Mouse (Mus musculus) cerebellum, postnatal 10 days (tissue): ENCODE results near the gene Cyp17a1.

Experiments
- DNase-seq, 2 experiments: peaks; one replicate each; pipeline ENCODE4 v3.0.0; 2021; ENCODE audit warnings: mixed read lengths in 2 of 2

Gene Cyp17a1

DNA sequence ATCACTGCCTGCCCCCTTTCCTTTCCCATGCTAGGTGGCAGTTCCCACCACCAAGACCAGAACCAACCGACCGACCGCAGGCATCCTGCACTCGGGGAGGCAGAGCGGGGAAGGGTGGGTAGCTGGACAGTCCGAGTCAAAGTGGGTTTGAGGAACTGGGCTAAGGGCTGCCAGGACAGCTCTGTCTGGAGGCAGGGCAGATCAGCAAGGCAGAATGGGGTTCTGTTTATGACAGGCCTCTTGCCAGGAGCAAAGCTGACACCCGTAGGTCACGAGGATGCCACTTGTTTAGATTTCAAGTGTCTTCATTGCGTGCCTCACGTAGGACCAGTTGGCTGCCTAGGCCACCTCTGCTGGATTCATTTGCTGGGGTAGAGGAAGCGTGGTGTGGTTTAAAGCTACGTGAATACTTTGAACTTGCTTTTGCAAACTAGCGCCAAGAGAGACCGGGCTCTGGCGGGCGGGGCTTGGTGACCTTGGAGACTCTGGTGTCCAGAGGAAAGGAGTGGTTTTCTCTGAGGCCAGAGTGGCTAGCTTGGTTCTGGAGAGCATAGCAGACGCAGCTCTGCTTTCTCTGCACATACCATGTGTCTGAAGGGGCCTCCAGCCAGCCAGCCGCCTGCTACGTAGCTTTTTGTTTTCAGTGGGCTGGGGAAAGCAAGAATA lies 31.4 kb downstream of the Cyp17a1 start:
- peak; percentile 36 to 41 for DNase-seq

DNA sequence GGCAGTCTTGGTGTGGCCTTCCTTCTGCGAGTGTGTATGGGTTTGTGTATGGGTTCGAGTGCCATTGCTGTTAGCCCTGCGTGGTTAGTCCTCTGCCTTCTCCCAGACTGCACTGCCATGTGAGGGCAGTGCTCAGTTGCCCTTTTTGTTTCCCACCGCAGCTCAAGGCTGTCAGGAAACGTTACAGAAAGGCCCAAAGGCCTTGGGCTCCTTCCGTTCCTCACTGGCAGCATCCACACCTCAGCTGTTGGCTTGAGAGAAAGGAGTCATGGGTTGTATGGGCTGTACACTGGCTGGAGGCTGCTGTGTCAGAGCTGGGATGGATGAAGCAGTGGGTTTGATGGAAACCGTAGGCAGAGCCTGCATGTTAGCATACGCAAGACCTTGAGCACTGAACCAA lies 32.2 kb downstream of the Cyp17a1 start:
- no peak for DNase-seq

DNA sequence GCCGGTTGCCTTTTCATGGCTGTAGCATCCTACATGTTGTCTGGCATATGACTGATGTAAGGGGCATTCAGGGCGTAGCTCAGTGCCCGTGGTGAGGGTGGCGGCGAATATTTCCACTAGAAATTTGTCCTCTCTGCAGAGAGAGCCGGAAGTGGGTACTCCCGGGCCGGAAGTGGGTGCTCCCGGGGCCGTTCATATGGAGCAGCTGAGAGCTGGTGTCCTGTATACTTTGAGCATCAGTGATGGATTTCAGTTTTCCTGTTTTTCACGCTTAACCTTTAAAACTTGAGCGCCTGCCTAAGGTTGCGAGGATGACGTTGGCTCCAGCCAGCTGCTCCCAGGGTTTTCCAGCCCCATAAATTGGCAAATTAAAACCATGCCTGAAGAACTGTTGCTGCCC lies 33.5 kb downstream of the Cyp17a1 start:
- no peak for DNase-seq

DNA sequence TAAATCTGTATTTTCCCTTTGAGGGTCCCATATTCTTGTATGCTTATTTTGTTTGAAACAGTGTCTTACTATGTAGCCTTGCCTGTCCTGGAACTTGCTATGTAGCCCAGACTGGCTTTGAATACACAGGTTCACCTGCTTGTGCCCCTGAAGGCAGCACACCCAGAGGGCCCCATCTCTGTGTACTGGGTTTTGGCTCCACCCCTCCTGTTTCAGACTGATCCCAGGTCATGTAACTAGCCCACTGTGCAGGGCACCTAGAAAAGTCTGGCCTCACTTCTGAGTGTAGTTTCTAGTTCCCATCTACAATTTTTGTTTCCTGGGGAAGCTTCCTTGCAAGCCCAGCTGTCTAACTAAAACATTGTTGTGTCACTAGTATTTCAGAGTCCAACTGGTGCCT lies 33.9 kb downstream of the Cyp17a1 start:
- DNase-seq, result no peak

DNA sequence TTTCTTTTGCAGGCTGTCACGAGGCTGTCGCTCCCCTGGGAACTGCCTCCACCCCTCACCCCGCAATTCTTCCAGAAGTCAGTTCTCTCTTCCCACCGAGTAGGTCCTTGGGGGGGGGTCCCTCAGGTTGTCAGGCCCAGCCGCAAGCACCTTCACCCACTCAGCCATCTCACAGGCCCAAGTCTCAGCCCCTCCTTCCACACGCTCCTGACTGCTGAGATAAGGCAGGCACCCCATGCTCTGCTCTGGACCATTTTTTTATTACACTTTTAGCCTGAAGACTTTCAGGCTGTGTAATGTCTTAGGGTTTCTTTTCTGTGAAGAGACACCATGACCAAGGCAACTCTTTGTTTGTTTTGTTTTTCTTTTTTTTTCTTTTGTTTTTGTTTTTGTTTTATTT lies 35.4 kb downstream of the Cyp17a1 start:
- DNase-seq, result no peak

DNA sequence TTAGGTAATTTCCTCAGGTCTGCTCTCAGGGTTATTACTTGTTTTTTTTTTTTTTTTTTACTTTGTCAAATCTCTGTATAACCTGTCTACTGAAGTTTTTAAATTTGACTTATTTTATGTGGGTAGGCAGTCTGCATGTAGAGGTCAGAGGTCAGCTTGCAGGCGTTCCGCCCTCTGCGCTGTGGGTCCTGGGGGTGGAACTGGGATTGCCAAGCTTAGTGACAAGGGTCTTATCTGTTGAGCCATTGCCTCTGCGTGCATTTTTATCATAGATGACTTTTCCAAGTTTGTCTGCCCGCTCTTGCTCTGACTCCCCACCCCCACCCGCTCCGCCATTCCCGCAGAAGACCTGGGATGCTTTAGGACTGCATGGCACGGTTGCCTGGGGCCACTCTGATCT lies 37.2 kb downstream of the Cyp17a1 start:
- no peak for DNase-seq

DNA sequence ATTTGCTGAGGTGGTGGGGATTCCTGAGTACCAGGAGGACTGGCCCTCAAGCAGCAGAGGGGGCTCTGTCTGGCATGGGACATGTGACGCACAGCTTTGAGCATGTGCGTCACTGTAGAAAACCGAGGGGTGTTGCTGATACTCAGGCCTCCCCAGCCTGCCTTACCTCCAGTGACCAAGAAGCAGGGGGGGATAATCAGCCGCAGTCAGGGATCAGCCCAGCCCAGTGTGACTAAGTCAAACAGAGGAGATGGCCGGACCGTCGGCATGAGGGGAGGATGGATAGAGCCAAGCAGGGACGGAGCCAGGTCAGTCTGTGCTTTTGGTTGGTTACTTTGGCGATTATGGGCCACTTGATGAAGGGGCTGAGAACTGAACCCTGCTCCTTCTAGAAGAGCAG lies 41.3 kb downstream of the Cyp17a1 start:
- DNase-seq, result no peak

DNA sequence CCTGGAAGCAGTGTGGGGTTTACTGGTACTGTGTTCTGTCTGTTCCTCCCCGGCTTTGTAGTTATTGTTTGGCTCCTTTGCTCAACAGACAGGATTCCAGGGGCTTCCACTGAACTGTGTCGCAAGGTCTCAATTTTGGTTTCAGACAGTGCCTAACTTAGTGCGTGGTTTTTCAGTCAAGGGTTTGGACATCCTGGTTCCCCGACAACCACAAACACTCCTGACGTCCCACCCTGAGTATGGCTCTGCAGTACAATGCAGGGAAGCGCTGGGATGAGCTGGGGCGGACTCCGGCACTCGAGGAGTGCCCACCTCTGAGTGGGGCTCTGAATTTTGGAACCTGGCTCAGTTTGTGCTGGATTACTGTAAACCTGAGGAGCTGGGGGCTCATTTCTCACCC lies 43.2 kb downstream of the Cyp17a1 start:
- DNase-seq, result no peak

DNA sequence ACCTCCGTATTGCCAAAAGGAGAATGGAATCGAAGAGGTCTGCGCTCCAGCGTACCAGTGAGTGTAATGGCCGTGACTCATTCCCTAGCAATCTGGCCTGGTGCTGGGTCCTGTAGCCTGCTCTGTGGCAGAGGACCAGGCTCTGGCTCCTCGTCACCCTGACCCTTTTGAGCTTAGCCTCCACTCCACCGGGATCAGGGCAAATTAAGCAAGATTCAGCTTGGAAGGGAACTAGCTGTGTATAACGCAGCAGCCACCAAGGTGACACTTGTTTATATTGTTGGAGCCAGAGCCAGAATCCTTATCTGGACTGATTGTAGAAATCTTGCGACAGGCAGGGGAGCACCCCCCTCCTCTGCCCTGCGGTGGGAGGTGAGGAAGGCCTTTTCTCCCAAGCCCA lies 44.6 kb downstream of the Cyp17a1 start:
- DNase-seq, result no peak

DNA sequence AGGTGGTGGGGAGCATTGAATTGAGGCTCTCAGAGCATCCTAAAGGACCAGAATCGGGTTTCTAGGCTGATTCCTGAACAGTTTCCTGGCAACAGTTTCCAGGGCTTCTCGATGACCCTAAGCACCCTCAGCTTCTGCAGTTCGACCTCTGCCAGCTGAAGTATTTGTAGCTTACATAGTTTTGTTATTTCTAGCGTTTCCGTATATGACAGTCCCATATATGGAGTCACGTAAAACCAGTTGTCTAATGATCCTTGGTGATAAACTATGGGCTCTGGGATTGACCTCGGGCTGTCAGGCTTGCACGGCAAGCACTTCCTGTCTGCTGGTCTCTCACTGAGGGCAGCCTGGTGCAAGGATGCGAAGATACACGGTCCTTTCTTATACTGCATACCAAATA lies 47.5 kb downstream of the Cyp17a1 start:
- no peak for DNase-seq

DNA sequence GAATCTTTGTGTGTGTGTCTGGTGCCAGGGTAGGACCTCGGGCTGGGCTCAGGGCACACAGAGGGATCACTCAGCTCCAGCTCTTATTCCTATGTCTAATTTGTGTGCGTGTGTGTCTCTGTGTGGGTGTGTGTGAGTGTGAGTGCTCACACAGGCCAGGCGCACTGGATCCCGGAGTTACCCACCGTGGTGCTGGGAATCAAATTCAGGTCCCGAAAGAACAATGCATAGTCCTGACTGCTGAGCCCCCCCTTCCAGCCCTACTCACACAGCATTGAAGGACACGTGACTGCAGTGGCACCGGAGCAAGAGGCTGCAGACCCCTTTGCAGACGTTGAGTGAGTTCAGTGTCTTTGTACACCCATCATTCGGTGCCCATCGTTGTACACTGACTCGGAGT lies 48.0 kb downstream of the Cyp17a1 start:
- no peak for DNase-seq

DNA sequence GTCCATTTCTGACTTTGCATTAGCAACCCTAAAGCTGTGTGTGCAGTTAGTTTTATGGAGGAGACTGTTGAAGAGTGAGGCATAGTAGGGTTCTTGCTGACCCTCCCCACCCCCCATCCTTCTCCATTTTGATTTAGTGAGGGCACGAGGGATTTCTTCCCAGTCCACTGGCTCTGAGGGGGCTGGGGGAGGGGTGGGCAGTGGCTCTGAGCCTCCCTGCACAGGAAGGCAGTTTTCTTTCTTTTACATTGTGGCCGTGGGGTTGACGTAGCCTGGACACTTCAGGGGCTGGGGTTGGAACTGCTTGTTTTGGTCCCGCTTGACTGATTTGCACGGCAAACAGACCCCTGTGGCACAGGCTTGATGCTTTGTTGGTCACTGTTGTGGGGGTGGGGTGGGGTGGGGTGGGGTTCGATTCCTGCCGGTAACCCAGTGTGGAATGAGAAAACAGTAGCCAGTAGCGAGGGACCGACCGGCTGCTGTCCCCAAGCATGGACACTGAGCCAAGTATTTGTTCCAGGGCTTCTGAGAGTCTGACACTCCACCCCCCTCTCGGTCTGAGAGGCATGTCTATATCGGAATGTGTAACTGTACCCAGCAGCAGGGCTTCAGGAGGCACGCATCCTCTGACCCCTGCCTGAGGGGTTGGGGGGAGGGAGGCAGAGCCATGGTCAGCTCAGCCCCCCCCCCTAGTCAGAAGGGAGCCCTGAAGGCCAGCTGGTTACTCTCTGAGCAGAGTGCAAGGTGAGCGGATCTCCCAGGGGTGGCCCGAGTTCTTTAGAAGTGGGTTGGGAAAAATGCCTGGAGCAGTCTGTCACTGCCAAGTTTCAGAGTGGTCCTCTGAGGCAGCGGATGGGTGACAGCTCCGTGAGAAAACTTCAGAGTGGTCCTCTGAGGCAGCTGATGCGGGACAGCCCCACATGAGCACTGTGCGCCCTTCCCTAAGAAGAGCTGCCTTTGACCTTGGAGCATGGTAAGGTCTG lies 48.9 kb downstream of the Cyp17a1 start:
- DNase-seq, result peak; percentile 54 to 64

DNA sequence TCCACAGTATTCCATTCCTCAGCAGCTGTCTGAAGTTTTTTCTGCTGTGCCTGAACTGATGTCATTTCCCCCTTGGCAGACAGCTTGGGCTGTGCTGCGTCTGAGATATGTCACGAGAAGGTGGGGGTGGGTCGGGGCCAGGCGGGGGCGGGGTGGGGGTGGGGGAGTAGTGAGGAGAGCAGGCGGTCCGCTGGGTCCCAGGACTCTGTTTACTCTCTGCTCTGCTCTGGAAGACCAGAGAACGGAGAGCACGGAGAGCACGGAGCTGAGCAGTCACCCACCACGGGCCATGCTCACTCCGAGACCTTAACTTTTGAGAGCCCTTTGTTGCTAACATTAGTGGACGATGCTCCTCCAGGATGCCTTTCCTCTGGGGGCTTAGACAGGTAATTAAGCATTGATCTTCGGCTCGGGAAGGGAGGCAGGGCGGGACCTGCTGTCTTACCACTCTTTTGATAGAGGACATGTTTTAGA lies 49.7 kb downstream of the Cyp17a1 start:
- DNase-seq, result no peak

DNA sequence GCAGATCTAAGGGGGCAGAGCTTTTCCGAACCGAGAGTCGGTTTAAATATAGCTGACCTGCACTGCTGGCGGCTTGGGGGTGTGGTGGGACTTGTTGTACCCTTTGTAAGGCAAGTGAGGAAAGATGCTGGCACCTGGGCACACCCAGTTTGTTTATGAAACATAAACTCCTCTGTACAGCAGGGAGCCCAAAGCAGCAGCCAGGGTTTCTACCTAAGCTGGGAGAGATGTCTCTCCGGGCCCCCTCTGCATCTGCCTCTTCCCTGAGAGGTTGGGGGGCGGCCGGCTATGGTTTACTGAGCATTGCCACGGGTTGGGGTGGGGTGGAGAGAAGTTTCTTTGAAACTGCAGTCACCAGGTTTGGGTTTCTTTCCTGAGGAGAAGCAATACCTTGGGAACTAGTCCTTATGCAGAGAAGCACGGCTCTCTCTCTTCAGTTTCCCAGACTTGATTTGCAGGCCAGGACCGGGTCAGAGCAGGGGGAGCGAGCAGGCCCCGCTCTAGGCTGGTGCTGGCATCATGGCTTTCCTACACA lies 50.2 kb downstream of the Cyp17a1 start:
- no peak for DNase-seq

DNA sequence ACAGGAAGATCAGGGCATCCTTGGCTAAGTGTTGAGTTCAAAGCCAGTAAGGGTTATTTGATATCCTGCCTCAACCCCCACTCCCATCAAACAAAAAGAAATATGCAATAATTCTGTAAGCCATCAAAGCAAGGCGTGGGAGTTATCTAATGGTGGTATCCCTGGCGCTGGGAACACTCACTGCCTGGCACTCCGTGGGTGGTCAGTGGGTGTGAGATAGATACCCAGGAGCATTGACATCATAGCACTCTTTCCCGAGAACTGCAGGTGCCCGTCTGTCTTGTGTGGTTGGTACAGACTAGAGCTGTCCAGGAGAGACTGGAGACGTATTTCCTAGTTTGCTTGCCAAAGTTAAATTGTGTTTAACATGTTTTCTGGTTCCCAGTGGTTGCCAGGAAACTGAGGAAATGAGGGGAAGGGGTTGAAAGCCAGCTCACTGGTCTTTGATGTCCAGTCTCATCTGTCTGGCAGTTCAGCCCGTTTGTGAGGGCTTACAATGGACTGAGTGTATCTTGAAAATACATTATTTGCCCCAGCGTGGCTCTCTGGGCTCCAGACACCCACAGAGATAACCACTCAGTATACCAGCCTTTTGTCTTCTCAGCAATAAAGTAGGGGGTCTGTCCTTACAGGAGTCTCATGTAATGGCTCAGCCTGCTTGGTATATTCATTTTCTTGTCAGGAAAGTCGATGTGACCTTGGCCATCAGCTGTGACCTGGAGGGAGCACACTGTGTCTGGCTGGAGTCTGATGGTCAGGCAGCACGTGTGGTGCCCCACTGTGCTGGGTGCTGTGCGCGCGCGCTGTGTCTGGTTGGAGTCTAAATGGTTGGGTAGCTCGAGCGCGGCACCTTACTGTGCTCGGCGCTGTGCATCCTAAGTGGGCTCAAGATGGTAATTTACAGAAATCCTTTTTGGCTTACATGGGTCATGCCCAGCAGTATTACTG lies 51.5 kb downstream of the Cyp17a1 start:
- DNase-seq, result no peak

DNA sequence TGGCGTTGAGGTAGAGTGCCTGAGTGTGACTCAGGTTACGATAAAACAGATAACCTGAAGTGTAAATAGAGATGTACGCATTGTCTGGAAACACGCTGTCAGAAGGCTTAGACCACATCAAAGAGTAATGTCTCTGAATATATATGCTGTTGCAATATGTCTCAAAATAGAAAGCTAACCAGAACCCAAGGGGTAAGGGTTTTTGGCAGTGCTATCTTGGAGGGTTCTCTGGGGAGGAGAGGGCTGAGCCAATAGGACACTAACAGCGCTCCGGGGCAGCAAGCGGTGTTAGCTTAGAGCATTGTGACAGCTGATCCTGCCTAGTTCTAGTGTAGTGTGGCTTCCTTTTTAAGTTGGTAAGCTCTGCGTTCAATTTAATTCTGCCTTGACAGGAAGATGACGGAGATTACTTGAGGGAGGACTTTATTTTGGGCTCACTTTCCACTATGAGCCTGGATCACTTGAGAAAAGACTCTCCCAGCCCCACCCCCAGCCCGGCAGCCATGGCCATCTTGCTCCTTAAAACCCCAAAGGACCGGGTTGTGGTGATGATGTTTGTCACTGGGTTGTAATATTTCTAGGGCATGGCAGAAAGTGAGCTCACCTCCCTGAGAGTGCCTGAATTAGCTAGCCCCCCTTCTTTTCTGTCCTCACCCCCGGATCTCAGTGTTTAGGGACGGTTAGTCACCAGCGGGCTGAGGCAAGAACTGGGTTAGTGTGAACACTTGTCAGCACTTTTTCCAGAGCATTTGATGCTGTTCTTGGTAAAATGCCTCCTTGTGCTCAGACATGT lies 52.8 kb downstream of the Cyp17a1 start:
- no peak for DNase-seq

DNA sequence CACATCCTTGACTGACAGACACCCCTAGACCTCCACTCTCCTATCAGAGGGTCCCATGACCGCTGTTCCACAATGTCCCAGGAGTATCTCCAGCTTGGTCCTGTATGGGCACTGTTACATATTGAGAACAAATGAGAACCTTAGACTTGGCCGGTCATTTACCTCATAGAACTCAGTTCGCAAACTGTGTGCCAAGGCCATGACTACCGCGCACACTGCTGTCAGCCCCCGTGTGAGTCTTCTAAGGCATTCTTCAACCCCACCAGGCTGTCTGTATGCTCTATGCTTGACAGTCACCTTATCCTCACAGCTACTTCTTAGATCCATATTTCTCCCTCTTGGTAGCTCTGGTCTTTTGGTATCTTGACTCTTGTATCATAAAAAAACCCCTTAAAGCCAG lies 53.5 kb downstream of the Cyp17a1 start:
- DNase-seq, result no peak

DNA sequence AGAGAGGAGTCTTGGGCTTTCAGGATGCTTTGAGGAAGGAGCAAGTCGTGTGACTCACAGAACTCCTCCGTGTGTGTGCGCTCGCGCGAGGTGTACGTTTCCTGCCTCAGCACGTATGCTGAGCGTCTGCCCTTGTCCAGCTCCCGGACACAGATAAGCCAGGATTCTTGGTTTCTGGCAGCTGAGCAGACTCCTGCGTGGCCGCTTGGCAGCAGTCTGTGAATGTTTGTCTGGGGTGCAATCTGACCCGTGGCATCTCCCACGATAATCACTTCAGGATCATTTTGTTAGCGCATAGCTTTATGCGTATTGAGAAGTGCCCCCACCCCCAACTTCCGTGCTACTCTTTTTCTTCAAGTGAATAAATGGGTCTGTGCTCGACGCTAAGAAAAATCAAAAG lies 54.0 kb downstream of the Cyp17a1 start:
- DNase-seq, result peak; percentile 63 to 73

DNA sequence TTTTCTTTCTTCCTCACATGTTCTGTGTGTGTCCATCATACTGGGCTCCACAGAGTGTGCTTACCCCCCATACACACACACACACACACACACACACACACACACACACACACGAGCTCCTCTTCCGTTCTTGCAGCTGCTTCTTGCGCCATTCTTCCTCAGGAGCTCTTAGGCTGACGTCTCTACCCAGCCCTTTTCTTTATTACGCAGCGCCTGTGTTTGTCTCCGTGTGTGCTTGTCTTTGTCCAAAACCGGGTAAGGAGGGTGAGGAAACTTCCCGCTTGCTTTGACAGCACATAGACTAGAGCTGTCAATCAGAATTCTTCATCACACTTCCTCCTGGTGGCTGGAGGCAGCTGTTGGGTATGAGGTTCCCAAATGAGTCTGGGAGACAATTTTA lies 54.6 kb downstream of the Cyp17a1 start:
- no peak for DNase-seq

DNA sequence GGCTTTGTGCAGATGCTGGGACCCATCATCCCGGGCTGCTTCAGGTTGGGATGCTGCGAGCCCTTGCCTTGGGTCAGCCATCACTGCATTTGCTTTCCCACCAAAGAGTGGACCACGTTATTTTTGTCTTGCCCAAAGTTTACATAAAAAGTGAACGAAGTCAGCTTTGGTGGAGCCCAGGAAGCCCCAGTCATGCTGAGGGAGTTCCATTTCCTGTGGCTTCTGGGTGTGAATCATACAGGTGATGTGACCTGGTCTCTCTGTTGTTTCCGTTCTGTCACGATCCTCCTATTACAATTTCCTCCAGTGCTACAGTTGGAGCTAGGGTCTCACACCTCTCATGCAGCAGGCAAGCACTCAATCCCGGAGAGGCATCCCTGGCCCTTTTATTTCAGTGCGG lies 55.6 kb downstream of the Cyp17a1 start:
- DNase-seq, result no peak
